Mouse (Mus musculus) kidney, embryonic 16.5 days (tissue): Measurements from ENCODE around the gene Pnrc2. TPM values are rescaled to one million over a fixed set of nuclear protein-coding genes. Genes with fewer than 3 reads are reported as not detected.

Source experiments
- ATAC-seq: fragments of 200-750 bp; cut with Nextera tagmentation; 2 replicates; pipeline ENCODE4 v1.8.0; 2017; ENCODE audit warnings: moderate TSS enrichment; ENCODE audit not compliant: low FRiP score, low TSS enrichment
- H3K27ac ChIP-seq: fragments of 300-500 bp; sonication (generic); 2 replicates; pipeline ENCODE4 v1.5.1; 2014; ENCODE audit warnings: low read length
- H3K27me3 ChIP-seq: fragments of 300-500 bp; sonication (generic); 2 replicates; pipeline ENCODE4 v1.6.1; 2014; ENCODE audit warnings: low read length, control low read depth, mixed read lengths; ENCODE audit not compliant: insufficient read depth
- H3K36me3 ChIP-seq: fragments of 300-500 bp; sonication (generic); 2 replicates; pipeline ENCODE4 v1.6.1; 2014; ENCODE audit warnings: low read length, control low read depth, mixed read lengths; ENCODE audit not compliant: insufficient read depth
- H3K4me1 ChIP-seq: fragments of 300-500 bp; sonication (generic); 2 replicates; pipeline ENCODE4 v1.6.1; 2014; ENCODE audit warnings: low read length, control low read depth, mixed read lengths; ENCODE audit not compliant: insufficient read depth
- H3K4me2 ChIP-seq: fragments of 300-500 bp; sonication (generic); replicated peaks from 2 replicates; pipeline ENCODE4 v1.6.1; 2014; ENCODE audit warnings: low read depth, low read length
- H3K4me3 ChIP-seq: fragments of 300-500 bp; sonication (generic); 2 replicates; pipeline ENCODE4 v1.5.1; 2014; ENCODE audit warnings: mild to moderate bottlenecking, low read length
- H3K9ac ChIP-seq: fragments of 300-500 bp; sonication (generic); replicated peaks from 2 replicates; pipeline ENCODE4 v1.6.1; 2014; ENCODE audit warnings: low read length
- H3K9me3 ChIP-seq: fragments of 300-500 bp; sonication (generic); 2 replicates; pipeline ENCODE4 v1.6.1; 2016; ENCODE audit warnings: low read length, control low read depth
- WGBS: fragments of 180-500 bp; shearing (Covaris S2); extraction: QIAGEN DNeasy Blood & Tissue Kit; methylation state at CpG from one replicate; pipeline ENCODE4 v1.1.7; 2014; 5-methylcytosine and 5-hydroxymethylcytosine counted together
- polyA plus RNA-seq: library from polyadenylated mRNA; unstranded; fragments of >200 nt; fragmentation: Nextera tagmentation; extraction: Ambion mirVana; gene quantifications from 2 replicates; pipeline ENCODE4 v1.2.1, GENCODE M21; 2015

Pnrc2 gene
- polyA plus RNA-seq, 1 experiment from 2014 or later, result 211 TPM

- ATAC-seq, result no peak
- no peak overlapping the region for H3K27ac ChIP-seq
- H3K4me3 ChIP-seq, result no peak overlapping the region
- no peak overlapping the region for H3K4me2 ChIP-seq
- no peaks in the 10 kb centered on the region for H3K36me3 ChIP-seq
- H3K27me3 ChIP-seq, result no peaks in the 10 kb centered on the region
- peaks cover 21% of the 10 kb centered on the region for H3K4me1 ChIP-seq
- H3K9ac ChIP-seq, result no peak overlapping the region
- 78% methylated on average over 6 of the region's 6 CpGs for WGBS
- H3K9me3 ChIP-seq, result no peaks in the 10 kb centered on the region
Measured at GRCm38 (mm10) chr4:135882023-135882422, 8.4 kb upstream of the Pnrc2 start.

- Histone ChIP-seq H3K27ac (no peak overlapping the region), H3K4me2 (no peak overlapping the region), H3K4me3 (no peak overlapping the region), H3K27me3 (no peaks in the 10 kb centered on the region), H3K9ac (no peak overlapping the region), H3K36me3 (no peaks in the 10 kb centered on the region), H3K9me3 (no peaks in the 10 kb centered on the region), H3K4me1 (peaks cover 36% of the 10 kb centered on the region)
- ATAC-seq, result no peak
- WGBS, result 75% methylated on average over 10 of the region's 10 CpGs
Measured at GRCm38 (mm10) chr4:135880576-135880975, 6.9 kb upstream of the Pnrc2 start.

GRCm38 (mm10) chr4:135880018-135880417, 6.4 kb upstream of the Pnrc2 start:
- 94% methylated on average over 6 of the region's 6 CpGs for WGBS
- Histone ChIP-seq H3K4me2 (no peak overlapping the region), H3K9ac (no peak overlapping the region), H3K27ac (no peak overlapping the region), H3K27me3 (no peaks in the 10 kb centered on the region), H3K36me3 (no peaks in the 10 kb centered on the region), H3K4me3 (no peak overlapping the region), H3K4me1 (peaks cover 41% of the 10 kb centered on the region), H3K9me3 (no peaks in the 10 kb centered on the region)
- no peak for ATAC-seq

- Histone ChIP-seq H3K27ac (no peak overlapping the region), H3K27me3 (no peaks in the 10 kb centered on the region), H3K4me1 (peaks cover 45% of the 10 kb centered on the region), H3K9me3 (no peaks in the 10 kb centered on the region), H3K9ac (no peak overlapping the region), H3K4me3 (no peak overlapping the region), H3K36me3 (no peaks in the 10 kb centered on the region), H3K4me2 (no peak overlapping the region)
- no peak for ATAC-seq
- 63% methylated on average over 6 of the region's 6 CpGs for WGBS
Measured at GRCm38 (mm10) chr4:135879021-135879420, 5.4 kb upstream of the Pnrc2 start.

- H3K36me3 ChIP-seq, result no peaks in the 10 kb centered on the region
- H3K27me3 ChIP-seq, result no peaks in the 10 kb centered on the region
- H3K27ac ChIP-seq, result no peak overlapping the region
- WGBS, result 60% methylated on average over 2 of the region's 2 CpGs
- no peak overlapping the region for H3K4me2 ChIP-seq
- H3K9ac ChIP-seq, result no peak overlapping the region
- H3K4me3 ChIP-seq, result no peak overlapping the region
- H3K4me1 ChIP-seq, result peaks cover 35% of the 10 kb centered on the region
- ATAC-seq, result no peak
- H3K9me3 ChIP-seq, result no peaks in the 10 kb centered on the region
Measured at GRCm38 (mm10) chr4:135877742-135878141, 4.1 kb upstream of the Pnrc2 start.

GRCm38 (mm10) chr4:135876583-135877020, 3.0 kb upstream of the Pnrc2 start:
- no peaks in the 10 kb centered on the region for H3K9me3 ChIP-seq
- peak; percentile 10; the same call in 1 of the 2 replicates for ATAC-seq
- peaks cover 9% of the 10 kb centered on the region for H3K36me3 ChIP-seq
- peak overlapping the region; percentile 31 for H3K4me3 ChIP-seq
- H3K27me3 ChIP-seq, result no peaks in the 10 kb centered on the region
- peak overlapping the region; percentile 52 for H3K4me2 ChIP-seq
- H3K27ac ChIP-seq, result peak overlapping the region; percentile 100
- WGBS, result 2% methylated on average over 16 of the region's 16 CpGs
- peaks cover 43% of the 10 kb centered on the region for H3K4me1 ChIP-seq
- H3K9ac ChIP-seq, result peak overlapping the region; percentile 59

GRCm38 (mm10) chr4:135875991-135876582, 2.4 kb upstream of the Pnrc2 start:
- 3% methylated on average over 9 of the region's 9 CpGs for WGBS
- no peak for ATAC-seq
- Histone ChIP-seq H3K9me3 (no peaks in the 10 kb centered on the region), H3K9ac (peak overlapping the region; percentile 59), H3K27me3 (no peaks in the 10 kb centered on the region), H3K27ac (peak overlapping the region; percentile 100), H3K4me3 (peak overlapping the region; percentile 31), H3K36me3 (peaks cover 12% of the 10 kb centered on the region), H3K4me2 (peak overlapping the region; percentile 52), H3K4me1 (peaks cover 46% of the 10 kb centered on the region)

- Histone ChIP-seq H3K9me3 (no peaks in the 10 kb centered on the region), H3K36me3 (peaks cover 13% of the 10 kb centered on the region), H3K27me3 (no peaks in the 10 kb centered on the region), H3K4me1 (peaks cover 49% of the 10 kb centered on the region), H3K9ac (0 out of 2 replicates have a peak overlapping the region, but pooled peaks have one; percentile 59), H3K4me3 (no peak overlapping the region), H3K27ac (peak overlapping the region; percentile 100), H3K4me2 (0 out of 2 replicates have a peak overlapping the region, but pooled peaks have one; percentile 52)
- no peak for ATAC-seq
- 23% methylated on average over 7 of the region's 7 CpGs for WGBS
Measured at GRCm38 (mm10) chr4:135875546-135875945, 1.9 kb upstream of the Pnrc2 start.

- Histone ChIP-seq H3K4me2 (peak overlapping the region; percentile 53), H3K4me1 (peaks cover 50% of the 10 kb centered on the region), H3K9ac (peak overlapping the region; percentile 99), H3K4me3 (no peak overlapping the region), H3K36me3 (peaks cover 15% of the 10 kb centered on the region), H3K27ac (peak overlapping the region; percentile 100), H3K9me3 (no peaks in the 10 kb centered on the region), H3K27me3 (no peaks in the 10 kb centered on the region)
- 75% methylated on average over 10 of the region's 10 CpGs for WGBS
- ATAC-seq, result no peak
Measured at GRCm38 (mm10) chr4:135874564-135875535, 1.2 kb upstream of the Pnrc2 start.
